Mouse (Mus musculus): ENCODE measurements at regions not wholly inside any gene's neighbourhood (a gene's known extent, or its start where the extent isn't known, plus 50 kb on each side); places are given as distances from the start of the nearest gene placed in this dataset.
A peak's percentile ranks its signal among the peaks of the same experiment; 100 is the strongest.

GRCm38 (mm10) chrX:166091011-166091410 lies 79.2 kb upstream of the Gemin8 start:
- DNase-seq (ENCODE audit: low read depth, low spot score): no peak

- peak; percentile 2 for DNase-seq (ENCODE audit: low read depth, low spot score)
These were observed 63.0 kb upstream of the Gemin8 start for GRCm38 (mm10) chrX:166107184-166107716.
